Mouse (Mus musculus) bone marrow, adult 2 months (tissue): ENCODE measurements at regions not wholly inside any gene's neighbourhood (a gene's known extent, or its start where the extent isn't known, plus 50 kb on each side); places are given as distances from the start of the nearest gene placed in this dataset.

ENCODE experiments used
- CTCF ChIP-seq: fragments of 200-500 bp; IDR thresholded peaks from 2 replicates; pipeline ENCODE4 v1.5.1; 2011; ENCODE audit warnings: low read length, control low read depth; ENCODE audit not compliant: control insufficient read depth, insufficient read depth
- POLR2A ChIP-seq: fragments of 200-500 bp; IDR thresholded peaks from 2 replicates; pipeline ENCODE4 v1.6.1; 2011; ENCODE audit warnings: low read depth, mild to moderate bottlenecking, control low read depth, low read length, borderline replicate concordance; ENCODE audit not compliant: control insufficient read depth

DNA sequence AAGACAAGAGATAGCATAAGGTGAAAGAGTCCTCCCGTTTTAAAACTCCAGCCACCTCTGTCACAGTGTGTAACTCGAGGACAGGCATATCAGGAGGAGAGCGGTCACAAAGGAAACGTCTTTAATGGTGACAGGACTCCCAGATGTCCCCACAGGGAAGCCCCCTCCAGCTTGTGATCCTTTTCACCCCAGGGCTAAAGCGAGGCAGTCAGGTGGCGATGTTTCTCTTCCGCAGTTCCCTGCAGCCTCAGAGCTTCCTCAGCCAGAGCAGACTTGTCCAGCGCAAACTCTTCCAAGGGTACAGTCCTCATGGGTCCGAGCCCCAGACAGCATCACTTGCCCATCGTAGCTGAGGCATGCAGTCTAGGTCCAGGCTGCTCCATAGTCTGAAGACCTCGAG, 196.7 kb upstream of the Wdfy3 start:
- TF ChIP-seq CTCF (no peak), POLR2A (no peak)
